Mouse (Mus musculus): ENCODE data around the gene Csnk1g1.

Csnk1g1 gene

DNA sequence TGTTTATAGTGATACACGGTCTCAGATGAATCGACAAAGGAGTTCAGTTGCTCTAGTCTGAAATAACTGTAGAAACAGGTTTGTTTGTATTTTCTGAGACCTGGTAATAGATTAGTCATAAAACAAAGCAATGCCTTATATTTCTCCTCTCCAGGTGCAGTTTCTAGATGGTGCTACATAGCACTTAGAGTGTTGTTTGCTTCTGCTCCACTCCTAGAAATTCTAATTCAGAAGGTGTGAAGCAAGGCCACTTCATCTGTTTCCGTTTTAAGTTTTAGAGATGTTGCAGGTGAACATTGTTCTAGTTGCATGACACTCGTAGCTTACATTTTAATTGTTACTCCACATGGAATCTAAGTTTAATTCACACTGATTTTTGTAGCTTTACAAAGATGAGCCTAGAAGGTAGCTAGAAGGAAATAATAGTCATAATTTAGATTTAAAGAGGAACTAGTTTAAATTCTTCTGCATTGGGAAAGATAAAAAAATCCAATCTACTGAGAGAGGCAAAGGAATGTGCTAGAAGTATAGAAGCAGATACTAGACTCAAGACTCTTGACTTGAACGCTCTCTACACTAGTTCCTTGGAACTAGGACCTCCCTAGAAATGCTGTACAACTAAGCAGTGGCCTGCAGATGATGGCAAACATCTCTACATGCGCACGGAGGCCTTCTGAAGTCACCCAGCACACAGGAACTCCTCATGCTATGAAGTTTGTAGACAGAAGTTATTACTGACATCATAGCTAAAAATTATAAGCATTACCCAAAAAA lies 87.1 kb downstream of the Csnk1g1 start:
- DNase-seq (ENCODE audit: low spot score in 2 of 2), result no peak

DNA sequence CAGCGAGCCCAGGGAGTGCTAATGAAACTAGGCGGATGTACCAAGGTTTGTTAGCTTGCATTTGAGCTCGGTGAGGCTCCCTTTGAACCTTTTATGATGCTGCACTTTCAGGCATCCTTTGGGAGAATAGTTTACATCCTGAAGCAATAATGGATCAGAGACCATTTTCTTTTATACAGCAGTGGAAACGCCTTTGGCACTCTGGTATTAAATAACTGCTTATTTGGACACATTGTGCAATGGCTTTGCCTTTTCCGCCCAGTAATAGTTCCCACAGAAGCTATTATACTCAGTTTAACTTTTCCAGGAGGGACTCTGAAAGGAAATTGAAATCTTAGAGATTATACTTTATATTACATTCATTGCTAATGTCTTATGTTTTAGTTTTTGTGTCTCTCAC lies 90.2 kb downstream of the Csnk1g1 start:
- no peak for DNase-seq (ENCODE audit: low spot score in 2 of 2)

DNA sequence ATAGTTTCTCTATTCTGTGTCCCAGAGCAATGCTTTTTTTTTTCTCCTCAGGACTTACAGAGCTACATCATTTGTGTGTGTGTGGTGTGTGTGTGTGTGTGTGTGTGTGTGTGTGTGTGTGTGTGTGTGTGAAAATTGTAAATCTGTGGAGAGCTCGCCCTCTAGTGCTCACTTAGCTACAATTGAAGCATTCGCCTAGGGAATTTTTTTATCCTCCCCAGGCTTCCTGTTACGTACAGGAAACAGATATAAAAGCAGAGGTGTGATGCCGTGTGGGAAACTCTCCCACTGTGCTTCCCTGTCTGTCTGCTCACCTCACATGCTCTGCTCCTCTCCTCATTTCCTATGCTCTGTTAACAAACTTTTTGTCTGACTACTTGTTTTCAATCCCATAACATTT lies 95.7 kb downstream of the Csnk1g1 start:
- DNase-seq (ENCODE audit: low spot score in 2 of 2), result peak; percentile 16 to 17

DNA sequence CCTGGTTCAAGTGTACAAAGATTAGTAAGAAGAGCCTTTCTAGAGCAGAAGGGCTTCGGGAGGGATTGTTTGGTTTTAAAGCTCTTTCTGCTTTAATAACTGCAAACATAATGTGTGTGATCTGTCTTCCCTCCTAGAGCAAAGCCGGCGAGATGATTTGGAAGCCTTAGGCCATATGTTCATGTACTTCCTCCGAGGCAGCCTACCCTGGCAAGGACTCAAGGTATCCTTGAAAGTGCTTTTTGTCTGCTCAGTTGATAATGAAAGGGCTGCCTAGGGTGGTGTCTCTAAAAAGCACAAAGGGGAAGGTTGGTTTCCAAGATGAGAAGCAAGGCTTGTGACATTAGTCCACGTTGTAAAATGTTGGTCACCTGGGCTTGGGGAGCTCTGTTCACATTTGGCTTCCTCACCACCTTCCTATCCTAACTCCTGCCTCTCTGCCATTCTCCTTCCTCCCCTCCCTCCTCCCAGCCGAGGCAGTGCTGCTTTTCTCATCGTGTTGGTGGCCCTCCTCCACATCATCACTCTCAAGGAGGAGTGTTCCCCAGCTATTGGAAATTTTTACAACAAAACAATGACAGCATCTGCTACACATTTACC lies 99.0 kb downstream of the Csnk1g1 start:
- no peak for DNase-seq (ENCODE audit: low spot score in 2 of 2)

DNA sequence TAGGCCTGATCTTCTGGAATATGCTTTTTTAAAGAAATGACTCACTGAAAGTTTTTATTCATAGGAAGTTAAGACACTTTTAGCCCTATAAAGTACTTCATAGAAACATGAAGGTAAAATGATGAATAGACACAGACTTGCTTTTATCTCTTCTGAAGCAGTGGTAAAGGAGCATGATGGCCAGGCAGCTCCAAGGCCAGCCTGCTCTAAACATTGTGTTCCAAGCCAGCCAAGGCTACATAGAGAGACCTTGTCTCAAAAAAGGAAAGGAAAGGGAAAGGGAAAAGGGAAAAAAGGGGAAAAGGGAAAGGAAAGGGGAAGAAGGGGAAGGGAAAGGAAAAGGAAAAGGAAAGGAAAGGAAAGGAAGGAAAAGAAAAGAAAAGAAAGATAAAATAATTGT lies 111.9 kb downstream of the Csnk1g1 start:
- no peak for DNase-seq (ENCODE audit: low spot score in 2 of 2)

DNA sequence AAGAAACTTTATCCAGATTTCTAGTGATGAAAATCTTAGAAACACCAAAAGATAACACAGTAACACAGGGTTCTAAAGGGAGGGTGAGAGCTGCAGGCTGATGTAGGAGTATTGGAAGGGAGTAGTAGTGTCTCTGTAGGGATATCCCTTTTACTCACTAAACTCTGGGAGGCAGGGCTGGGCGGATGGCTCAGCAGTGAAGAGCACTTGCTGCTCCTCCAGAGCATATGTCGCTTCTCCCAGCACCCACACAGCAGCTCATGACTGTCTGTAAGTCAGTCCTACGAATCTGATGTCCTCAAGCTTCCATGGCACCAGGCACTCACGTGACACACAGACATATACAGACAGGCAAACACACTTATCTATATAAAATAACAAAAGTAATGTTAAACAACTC lies 129.4 kb downstream of the Csnk1g1 start:
- DNase-seq (ENCODE audit: low spot score in 2 of 2), result no peak

DNA sequence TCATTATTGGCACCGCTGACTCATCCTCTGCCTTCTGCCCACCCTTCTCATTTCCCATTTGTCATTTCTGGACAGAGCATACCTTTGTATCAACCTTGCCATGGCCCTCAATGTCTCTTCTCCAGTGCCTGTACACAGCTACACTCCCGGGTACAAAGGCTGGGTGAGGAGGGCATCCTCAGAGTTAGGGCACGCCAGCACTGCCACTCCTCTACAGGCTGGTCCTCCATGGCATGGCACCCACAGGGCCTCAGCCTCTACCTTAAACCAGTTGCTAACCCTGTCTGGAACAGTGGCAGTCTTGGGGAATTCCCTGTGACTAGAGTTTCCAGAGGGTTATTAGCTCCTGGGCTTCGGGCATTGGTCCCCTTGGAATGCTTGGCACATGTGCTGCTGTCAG lies 129.9 kb downstream of the Csnk1g1 start:
- no peak for DNase-seq (ENCODE audit: low spot score in 2 of 2)

DNA sequence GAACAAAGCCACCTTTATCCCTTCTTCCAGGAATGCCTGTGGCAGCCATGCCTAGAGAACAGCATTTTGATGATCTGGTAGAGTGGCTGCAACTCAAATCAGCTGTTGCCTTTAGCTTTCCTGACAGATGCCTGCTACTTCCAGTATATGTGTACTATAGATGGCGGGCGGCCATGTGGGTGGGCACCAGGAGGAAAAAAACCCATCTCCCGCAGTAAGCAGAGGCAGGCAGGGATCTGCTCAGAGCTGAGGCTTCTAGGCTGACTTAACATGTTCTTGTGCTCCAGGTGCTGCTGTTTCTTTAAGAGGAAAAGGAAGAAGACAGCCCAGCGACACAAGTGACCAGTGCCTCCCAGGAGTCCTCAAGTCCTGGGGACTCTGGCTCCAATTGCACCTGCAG lies 130.6 kb downstream of the Csnk1g1 start:
- no peak for DNase-seq (ENCODE audit: low spot score in 2 of 2)

DNA sequence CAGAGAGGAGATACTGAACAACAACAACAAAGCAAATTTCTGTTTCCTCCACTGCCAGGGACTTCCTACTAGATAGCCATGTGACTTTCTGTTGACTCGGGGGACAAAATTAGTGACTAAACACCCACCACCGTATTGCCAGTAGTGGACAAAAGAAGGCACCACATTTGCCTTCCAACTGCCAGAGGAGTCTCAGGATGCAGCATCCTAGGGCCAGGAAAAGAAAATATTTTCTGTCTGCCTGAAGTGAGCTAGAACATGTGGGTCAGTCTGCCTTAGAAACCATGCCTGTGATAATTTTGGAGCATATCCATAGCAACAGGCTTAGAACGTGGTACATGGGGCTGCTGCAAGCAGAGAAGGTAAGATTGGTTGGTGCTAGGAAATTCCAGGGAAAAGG lies 132.1 kb downstream of the Csnk1g1 start:
- DNase-seq (ENCODE audit: low spot score in 2 of 2), result no peak

DNA sequence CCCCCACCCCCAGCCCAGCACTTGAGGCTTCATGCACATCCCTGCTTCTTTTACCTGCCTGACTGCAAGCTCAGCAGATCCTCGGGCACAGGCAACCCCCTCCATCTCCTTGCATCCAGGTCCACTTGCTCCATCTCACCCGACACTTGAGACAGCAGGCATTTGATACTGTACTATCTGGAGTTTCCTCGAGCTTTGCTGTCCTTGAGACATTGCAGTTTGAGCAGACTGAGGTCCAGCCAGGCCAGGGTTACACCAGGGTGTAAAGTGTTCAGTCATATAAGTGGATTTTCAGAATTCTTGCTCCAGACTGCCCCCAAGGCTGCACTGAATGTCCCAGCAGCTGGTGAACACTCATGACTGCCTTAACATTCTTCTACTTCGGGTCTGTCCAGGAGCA lies 133.6 kb downstream of the Csnk1g1 start:
- no peak for DNase-seq (ENCODE audit: low spot score in 2 of 2)

DNA sequence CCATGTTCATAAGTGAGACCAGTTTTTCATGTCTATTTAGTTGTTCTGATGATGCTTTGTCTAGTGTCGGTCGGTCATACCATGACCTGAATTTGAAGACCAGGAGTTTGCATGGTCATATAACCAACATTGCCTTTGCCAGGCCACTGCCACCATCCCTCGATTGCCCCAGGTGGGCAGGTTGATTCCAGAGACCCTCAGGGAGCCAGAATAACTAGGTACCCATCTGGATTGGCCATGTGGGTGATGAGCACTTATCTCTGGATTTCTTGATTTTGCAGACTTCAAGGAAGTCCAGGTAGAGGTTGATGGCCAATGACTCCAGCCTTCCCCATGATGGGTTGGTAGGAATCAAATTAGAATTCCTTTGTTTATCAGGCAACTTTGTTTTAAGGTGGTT lies 134.5 kb downstream of the Csnk1g1 start:
- DNase-seq (ENCODE audit: low spot score in 2 of 2), result no peak

DNA sequence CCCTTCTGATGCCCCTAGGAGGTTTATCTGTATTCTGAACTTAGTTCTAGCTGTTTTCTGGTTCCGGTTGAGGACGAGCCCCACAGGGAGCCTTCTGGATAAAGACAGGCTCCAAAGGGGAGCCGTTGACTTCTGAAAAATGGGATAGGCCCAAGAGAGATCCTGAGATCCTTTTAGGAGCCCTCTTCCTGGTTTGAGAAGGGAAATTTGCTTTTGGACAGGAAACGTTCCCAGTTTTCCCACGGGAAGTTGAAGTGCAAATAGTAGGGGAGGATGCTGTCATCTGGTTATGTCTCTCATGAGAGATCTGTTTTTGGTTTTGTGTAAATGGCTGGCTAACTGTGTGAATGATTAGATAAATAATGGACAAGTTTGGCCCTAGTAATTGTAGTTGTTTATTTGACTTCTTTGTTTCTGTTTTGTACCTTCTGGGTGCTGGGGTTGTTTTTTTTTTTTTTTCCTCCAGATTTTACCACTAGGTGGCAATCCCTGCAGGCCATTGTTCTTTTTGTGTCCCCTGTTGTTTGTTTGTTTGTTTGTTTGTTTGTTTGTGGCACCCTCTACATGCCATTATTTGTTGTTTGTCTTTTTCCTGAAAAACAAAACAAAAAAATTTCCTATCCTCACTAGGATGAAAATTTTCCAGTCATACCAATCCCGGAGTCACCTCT lies 141.3 kb downstream of the Csnk1g1 start:
- DNase-seq (ENCODE audit: low spot score in 2 of 2), result peak in 1 of 2 experiments; percentile 21

DNA sequence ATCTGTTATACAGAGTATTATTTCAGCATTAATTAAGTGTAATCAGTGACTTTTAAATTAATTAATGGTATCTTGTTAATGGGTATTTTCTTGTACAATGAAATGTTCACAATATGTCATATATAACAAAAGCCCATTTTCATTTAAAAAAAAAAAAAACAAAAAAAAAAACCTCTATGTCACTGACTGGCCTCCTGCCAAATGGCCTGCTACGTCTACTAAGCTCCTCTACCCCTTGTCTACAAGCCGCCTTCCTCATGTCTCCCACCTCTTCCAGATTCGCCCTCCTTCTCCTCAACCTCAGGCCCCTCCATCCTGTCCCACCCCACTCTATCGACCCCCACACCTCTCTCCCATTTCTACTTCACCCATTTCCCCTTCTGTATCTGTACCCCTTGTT lies 142.8 kb downstream of the Csnk1g1 start:
- DNase-seq (ENCODE audit: low spot score in 2 of 2), result no peak

DNA sequence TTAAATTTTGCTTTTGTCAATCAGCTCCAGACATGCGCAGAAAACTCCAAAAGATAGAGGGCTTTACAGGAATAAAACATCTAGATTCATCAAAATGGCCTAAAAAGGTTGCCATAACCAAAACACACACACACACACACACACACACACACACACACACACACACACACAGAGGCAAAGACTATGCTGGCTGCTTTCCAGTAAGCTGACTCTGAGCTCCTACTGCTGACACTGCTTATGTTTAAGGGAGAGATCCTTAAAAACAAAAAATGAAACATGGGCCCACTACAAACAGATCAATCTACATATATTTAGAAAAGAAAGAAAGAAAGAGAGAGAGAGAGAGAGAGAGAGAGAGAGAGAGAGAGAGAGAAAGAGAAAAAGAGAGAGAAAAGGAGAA lies 144.0 kb downstream of the Csnk1g1 start:
- DNase-seq (ENCODE audit: low spot score in 2 of 2), result no peak

DNA sequence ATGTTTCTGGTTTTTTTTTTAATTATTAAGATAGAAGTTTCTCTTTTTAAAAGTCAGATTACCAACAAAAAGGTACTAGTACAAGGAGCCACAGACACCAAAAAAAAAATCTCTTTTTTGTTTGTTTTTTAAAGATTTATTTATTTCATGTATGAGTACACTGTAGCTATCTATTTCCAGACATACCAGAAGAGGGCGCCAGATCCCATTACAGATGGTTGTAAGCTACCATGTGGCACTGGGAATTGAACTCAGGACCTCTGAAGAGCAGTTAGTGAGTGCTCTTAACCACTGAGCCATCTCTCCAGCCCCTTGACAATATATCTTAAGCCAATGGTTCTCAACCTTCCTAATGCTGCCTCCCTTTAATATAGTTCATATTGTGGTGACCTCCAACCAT lies 144.9 kb downstream of the Csnk1g1 start:
- no peak for DNase-seq (ENCODE audit: low spot score in 2 of 2)

DNA sequence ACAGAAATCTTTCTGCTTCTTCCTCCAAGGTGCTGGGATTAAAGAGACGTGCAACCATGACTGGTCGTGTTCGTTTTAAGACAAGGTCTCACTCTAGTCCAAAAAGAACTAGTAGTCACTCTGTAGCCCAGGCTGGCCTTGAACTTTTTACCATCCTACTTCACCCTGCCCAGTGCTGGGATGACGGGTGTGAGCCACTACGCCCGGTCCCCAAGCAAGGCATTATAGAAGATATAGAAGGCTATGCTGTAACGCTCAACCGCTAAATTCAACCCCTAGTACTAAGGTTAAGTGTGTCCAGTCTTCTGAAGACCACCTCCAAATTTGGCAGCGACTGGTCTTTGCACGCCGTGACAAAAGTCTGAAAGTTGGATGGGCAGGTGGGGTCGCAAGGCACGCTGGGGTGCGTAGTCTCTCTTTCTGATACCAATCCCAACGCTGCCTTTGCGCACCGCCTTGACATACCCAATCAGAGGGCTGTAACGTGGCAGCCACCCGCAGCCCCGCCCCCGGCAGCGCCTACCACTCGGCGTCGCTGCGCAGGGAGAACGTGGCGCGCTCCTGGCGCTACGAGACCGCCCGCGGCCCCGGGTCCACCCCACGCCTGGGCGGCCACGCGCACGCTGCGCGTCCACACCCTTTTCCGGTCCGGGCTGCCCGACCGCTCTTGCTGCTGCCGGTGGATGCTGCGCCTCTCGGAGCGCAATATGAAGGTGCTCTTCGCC lies 151.0 kb downstream of the Csnk1g1 start, which contains the start of gene Ppib:
TSS of gene Ppib (plus strand) at position 640 of the 725 bp plus-strand sequence.
- DNase-seq (ENCODE audit: low spot score in 2 of 2), result peak; percentile 99

DNA sequence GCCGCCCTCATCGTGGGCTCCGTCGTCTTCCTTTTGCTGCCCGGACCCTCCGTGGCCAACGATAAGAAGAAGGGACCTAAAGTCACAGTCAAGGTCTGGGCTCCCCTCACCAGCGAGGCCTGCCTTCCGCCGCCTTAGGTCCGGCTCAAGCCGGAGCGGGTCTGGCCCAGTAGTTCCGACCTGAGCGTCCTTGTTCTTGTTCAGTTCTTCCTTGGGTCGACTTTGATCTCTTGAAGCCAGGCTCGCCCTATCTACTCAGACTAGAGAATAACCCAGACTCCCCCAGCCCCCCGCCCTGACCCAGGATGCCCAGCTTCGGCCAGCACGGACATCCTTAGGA lies 151.6 kb downstream of the Csnk1g1 start:
- no peak for DNase-seq (ENCODE audit: low spot score in 2 of 2)

DNA sequence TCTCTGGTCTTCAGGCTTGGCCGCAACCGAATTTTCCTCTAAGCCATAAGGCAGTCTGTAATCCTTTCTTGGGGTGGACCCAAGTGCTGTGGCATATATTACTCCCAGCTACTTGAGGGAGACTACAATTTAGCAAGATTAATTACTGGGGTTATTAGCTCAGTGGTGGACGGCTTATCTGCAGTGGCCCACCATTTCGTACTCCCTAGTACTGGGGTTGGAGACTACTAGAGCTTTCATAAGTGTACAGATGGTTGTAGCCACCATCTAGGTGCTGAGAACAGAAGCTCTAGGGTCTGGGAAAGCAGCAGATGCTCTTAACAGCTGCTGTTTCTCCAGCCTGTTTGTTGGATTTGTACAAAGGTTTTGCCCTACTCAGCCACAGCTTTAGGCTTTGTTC lies 152.3 kb downstream of the Csnk1g1 start:
- no peak for DNase-seq (ENCODE audit: low spot score in 2 of 2)

DNA sequence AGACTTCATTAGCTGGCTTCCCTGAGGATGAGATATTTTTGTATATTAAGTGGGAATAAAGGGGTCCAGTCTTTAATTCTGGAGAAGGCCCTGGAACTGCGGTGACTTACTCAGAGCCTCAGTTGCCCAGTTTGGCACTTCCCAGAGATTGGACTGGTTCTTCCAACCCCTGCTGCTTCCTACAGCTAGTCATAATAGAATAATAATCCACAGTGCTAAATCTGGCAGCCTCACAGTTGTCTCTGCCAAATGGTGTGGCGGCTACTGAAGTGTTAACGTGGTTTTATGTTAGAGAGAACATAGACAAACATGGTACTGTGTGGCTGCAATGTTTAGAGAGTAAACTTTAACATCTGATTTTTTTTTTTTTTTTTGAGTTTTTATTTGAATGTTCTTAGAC lies 152.9 kb downstream of the Csnk1g1 start:
- no peak for DNase-seq (ENCODE audit: low spot score in 2 of 2)

DNA sequence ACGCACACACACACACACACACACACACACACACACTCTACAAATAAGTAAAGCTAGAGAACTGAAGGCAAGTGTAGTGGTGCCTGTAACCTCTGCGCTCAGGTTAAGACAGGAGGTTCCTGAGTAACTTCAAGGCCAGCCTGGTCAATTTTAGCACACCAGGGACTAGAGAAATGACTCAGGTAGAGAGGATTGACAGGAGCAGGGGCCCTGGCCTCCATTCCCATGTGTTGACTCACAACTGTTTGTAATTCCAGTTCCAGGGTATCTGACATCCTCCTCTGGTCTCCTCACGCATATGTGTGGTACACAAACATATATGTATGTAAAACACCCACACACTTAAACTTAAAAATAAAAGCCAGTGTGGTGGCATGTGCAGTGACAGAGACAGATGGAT lies 154.7 kb downstream of the Csnk1g1 start:
- no peak for DNase-seq (ENCODE audit: low spot score in 2 of 2)

DNA sequence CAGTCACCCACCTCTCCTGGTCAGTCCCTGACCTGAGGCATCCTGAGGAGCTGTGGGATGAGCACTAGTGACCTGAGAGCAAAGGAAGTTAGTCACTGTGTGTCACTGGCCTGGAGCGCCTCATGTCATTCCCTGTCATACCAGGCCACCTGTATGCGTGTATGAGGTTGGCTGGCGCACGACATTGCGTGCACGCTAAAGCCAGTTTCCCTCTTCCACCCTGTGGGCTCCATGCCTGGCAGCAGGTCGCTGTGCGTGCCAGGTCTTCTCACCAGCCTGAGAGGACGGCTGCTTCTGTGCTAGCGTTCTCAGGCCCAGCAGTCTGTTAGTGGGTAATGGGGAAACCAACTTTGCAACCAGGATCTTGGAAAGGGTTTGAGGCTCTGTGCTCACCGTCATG lies 155.6 kb downstream of the Csnk1g1 start:
- no peak for DNase-seq (ENCODE audit: low spot score in 2 of 2)

DNA sequence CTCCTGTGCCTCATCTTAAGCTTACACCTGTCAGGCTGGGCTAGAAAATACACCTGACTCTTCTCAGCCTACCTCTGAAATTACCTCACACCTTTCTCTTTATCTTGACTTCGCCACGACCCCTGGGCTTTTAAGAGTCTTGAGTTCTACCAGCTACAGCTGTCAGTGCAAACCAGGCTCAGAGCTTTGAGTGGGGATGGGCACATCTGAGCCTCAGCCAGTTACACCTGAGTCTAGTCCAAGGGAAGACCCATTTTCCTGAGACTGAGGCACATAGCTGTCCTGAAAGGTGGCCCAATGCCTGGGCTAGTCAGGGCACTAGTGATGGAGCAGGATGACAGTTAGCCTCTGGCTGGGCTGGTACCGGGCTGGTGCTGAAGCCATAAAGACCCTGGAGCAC lies 158.1 kb downstream of the Csnk1g1 start:
- no peak for DNase-seq (ENCODE audit: low spot score in 2 of 2)

DNA sequence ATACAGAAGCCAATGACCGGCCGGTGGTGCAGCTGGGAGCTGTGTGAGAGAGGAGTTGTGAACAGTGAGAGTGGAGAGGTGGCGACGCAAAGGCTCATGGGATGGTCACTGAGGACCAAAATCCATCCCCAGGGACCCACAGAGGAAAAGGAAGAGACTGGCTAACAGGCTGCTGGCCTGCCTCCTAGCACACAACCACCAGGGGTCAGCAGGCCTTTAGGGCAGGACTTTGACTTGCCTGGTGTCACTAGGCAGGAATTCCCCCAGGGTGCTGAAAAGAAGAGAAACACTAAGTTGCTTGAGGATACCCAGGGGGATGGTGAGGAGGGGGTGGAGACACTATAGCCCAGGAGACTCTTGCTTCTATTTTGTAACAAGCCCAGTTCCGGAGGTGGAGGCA lies 158.8 kb downstream of the Csnk1g1 start:
- peak; percentile 55 to 57 for DNase-seq (ENCODE audit: low spot score in 2 of 2)

Data from heart, adult 9 months (tissue).